Mouse (Mus musculus) adrenal gland, postnatal 10 days (tissue): ENCODE data around the gene Klk1b9. TPM values are rescaled to one million over a fixed set of nuclear protein-coding genes. Genes with fewer than 3 reads are reported as not detected.
"Not testable (repeated sequence)": the region's sequence is repeated elsewhere in the genome, so short reads cannot be mapped to it uniquely, and the experiment has no call there.

Source experiments
- DNase-seq: peaks from one replicate; pipeline ENCODE4 v3.0.0; 2021; ENCODE audit warnings: mixed read lengths
- long read RNA-seq, 2 experiments: library from polyadenylated mRNA; stranded (forward); transcript quantifications; one replicate each; pipeline ENCODE4 v2.0.0; 2021
- total RNA-seq, 2 experiments: library from RNA; stranded (reverse); gene quantifications; 2 replicates each; pipeline ENCODE4 v1.2.3; 2021

Gene Klk1b9
- not detected for total RNA-seq
- long read RNA-seq, experiment 1: 0 reads
- long read RNA-seq, experiment 2: 0 reads

- not testable (repeated sequence) for DNase-seq
Observed at GRCm38 (mm10) chr7:43975761-43976160, at the start of gene Klk1b9. TSS of gene Klk1b9 (plus strand) at chr7:43976061.

DNA sequence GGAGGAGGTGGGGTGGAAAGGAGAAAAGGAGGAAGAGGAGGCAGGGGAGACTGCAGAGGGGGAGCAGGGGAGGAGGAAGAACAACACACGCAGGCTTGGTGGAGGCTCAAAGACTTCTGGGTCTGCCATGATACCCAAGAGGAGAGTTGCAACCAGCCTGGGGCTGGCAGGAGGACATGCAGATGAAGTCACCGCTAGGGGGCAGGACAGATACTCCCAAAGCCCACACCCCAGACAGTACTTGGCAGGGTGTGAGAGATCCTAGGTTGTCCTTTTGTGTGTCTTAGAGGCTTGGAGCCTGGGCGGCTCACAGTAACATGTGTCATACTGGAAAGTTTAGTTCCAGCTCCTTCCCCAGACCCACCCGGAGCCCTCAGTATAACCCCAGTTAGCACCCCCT lies 47.3 kb upstream of the Klk1b9 start:
- peak; percentile 31 for DNase-seq

- DNase-seq: no peak
Observed at GRCm38 (mm10) chr7:43932337-43932736, 43.5 kb upstream of the Klk1b9 start.

DNA sequence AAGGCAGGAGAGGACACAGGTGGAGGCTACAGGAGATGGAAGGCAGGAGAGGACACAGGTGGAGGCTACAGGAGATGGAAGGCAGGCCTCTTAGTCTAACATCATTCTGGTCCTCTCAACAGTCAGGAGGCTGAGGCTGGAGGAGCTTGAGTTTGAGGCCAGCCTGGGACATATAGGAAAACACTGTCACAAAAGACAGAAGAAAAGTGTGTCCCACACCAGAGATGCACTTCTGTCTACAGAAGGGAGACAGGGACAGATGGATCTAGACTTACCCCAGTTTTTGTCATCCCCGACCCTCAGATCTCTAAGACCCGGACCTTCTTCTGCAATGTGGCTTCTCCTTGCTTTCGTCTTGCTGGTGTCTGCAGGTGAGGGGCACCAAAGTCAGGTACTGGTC lies 42.4 kb upstream of the Klk1b9 start, which contains the start of gene Klk15:
Klk15 (plus strand) TSS at position 301 of the 400 bp plus-strand sequence.
- no peak for DNase-seq

DNA sequence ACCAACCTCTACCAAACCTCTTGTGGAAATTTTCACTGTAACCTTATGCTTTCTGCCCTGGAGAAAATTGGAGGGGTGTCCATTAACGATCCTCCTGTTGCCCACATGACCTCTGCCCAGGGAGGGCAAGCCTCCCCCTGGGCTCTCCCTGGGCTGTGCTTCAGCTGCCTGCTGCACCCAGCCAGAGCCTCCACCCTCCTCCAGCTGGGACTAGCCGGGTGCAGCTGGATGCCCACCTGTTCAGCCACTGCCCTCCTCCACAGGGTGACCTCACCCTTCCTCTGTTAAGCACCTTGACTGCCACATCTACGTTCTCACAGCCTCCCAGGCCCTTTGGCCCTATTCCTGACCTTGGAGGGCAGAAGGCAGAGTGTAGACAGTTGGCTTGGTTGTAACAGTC lies 41.1 kb upstream of the Klk1b9 start:
- no peak for DNase-seq

DNA sequence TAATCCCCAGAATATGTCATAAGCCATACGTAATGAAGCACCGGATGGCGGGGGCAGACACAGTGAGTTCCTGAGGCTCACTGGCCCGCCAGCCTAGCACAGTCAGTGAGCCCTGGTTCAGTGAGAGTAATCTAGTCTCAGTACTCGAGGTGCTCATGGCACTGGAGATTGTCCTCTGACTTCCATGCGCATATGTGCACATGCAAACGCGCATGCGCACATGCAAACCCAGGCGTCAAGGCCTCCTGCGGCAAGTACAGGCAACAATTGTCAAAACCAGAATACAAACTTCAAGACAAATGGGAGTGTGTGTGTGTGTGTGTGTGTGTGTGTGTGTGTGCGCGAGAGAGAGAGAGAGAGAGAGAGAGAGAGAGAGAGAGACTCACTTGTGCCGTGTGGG lies 39.3 kb upstream of the Klk1b9 start:
- DNase-seq: no peak

DNA sequence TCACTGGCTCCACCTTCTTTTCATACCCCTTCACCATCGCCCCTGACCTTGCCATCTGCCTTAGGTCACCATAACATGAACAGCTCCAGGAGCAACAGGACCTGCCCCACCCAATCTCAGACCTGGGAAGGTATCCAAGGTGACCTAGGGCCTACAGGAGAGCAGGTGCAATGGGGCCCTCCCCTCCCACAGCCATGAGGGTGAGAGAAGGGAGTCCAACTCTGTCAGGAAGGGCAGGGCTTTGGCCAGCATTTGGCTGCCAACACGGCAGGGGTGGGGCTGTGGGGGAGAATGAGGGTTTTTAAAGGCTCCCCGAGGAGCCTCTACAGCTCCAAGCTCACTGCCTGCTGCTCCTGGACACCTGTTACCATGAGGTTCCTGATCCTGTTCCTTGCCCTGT lies 33.6 kb upstream of the Klk1b9 start:
- not testable (repeated sequence) for DNase-seq

DNA sequence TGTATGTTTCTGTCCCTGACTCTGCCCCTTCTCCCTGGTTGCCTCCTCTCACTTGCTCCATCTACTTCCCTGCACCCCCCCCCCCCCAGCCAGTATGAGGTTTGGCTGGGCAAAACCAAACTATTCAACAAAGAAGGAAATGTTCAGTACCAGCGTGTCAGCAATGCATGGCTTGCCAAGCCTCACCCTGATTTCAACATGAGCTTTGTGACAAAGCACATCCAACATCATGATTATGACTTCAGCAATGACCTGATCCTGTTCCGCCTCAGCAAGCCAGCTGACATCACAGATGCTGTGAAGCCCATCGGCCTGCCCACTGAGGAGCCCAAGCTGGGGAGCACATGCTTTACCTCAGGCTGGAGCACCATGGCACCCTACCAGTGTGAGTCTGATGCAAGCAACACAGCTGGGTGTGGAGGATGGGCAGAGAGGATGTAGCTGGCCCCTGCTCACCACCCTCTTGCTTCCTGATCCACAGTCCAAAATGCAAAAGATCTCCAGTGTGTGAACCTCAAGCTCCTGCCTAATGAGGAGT lies 31.1 kb upstream of the Klk1b9 start:
- DNase-seq: no peak

- no peak for DNase-seq
Observed at GRCm38 (mm10) chr7:43950364-43950763, 25.5 kb upstream of the Klk1b9 start, which contains the start of gene Klk1b8. TSS of gene Klk1b8 (plus strand) at chr7:43950664.

DNA sequence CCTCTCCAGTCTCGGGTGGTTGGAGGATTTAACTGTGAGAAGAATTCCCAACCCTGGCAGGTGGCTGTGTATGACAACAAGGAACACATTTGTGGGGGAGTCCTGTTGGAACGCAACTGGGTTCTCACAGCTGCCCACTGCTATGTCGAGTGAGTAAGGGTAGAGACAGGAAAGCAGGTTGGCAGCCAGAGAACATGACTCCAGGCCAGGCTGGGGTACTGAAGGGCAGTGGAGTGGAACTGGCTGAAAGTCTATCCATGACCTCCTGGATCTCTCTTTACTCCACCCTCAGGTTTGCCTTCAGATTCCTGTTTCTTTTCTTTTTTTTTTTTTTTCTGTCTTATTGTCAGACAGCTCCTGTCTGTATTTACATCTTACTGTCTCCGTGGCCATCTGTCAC lies 23.2 kb upstream of the Klk1b9 start:
- DNase-seq: no peak

- DNase-seq: no peak
Observed at GRCm38 (mm10) chr7:43966451-43966850, 9.4 kb upstream of the Klk1b9 start, which contains the start of gene Klk1b1. TSS of gene Klk1b1 (plus strand) at chr7:43966751.

- DNase-seq: no peak
Observed at GRCm38 (mm10) chr7:43967058-43967457, 8.8 kb upstream of the Klk1b9 start.

DNA sequence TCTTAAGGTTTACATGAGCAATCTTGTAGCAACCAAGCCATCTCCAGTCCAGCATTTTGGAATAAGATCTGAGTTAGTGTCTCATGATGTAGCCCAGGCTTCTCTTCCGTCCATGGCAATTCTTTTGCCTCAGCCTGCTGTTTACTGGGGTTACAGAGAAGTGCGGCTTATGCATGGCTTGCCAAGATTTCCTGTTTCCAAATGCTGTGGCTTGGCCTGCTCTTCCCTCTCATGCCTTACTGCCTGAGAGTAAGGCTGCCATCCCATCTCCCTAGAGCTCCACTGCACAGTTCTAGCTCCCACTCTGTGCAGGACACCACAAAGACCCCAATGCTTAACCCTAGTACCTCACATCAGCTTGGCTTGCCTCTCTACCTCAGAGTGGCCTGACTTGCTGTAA lies 8.2 kb upstream of the Klk1b9 start:
- no peak for DNase-seq

DNA sequence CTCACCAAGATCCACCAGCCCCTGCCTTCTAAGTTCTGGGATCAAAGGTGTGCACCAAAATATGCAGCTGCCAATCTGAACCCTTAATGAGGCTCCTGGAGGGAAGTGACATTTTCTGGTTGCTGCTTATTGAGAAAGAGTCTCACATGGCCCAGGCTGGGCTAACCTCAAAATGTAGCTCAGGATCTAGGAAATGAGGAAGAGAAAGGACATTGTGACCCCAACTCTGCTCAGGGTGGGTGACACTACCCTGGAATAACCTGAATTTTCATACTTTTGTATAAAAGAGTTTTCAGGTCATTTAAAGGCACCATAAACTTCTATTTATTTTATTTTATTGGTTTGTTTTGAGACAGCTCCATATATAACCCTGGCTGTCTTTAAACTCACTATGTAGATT lies 9.8 kb downstream of the Klk1b9 start:
- DNase-seq: no peak

- not testable (repeated sequence) for DNase-seq
Observed at GRCm38 (mm10) chr7:43994821-43995220, 19.0 kb downstream of the Klk1b9 start.

- not testable (repeated sequence) for DNase-seq
Observed at GRCm38 (mm10) chr7:43995577-43995976, 19.7 kb downstream of the Klk1b9 start, which contains the start of gene Klk1b11. TSS of gene Klk1b11 (plus strand) at chr7:43995877.

GRCm38 (mm10) chr7:44004847-44005246 lies 29.0 kb downstream of the Klk1b9 start:
- no peak for DNase-seq

DNA sequence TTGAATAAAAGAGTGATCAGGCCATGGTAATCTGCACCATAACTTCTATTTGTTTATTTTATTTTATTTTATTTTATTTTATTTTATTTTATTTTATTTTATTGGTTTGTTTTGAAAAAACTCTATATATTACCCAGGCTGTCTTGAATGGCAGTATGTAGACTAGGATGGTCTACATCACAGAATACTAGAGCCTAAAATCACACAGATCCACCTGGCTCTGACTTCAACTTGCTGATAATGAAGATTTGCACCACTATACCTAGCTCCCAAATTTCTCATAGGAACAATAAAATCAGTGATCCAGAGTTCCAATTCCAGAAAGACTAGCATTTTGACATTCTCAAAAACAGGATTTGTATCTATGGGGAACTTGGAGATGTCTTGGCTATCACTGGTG lies 36.0 kb downstream of the Klk1b9 start, which contains the start of gene Klk1b26:
Klk1b26 (plus strand) TSS at position 301 of the 400 bp plus-strand sequence.
- DNase-seq: not testable (repeated sequence)

- DNase-seq: not testable (repeated sequence)
Observed at GRCm38 (mm10) chr7:44014666-44015065, 38.8 kb downstream of the Klk1b9 start.

GRCm38 (mm10) chr7:44015071-44015470 lies 39.2 kb downstream of the Klk1b9 start:
- no peak for DNase-seq
